Mouse (Mus musculus) kidney, postnatal 4 days (tissue): ENCODE results near the gene Mrpl2.

Experiments
- DNase-seq, 2 experiments: peaks; one replicate each; pipeline ENCODE4 v3.0.0; 2021; ENCODE audit warnings: mixed read lengths in 2 of 2

Gene Mrpl2

DNA sequence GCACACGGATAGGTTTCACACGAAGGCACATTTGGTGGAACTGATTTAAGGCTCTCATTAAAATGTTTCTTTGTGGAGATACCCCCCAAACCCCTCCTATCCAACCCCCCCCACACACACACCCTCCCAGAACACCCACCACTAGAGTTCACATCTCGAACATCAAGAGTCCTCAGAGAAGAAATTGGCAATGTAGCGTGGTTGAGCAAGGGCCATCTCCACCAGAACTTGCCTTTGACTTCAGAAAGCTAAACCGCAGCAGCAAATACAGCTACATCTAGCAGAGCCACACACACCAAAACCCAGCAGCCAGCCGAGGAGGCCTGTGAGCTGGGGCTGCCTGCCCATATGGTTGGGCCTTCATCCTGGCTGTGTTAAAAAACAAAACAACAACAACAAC, 18.6 kb upstream of the Mrpl2 start:
- DNase-seq = no peak

DNA sequence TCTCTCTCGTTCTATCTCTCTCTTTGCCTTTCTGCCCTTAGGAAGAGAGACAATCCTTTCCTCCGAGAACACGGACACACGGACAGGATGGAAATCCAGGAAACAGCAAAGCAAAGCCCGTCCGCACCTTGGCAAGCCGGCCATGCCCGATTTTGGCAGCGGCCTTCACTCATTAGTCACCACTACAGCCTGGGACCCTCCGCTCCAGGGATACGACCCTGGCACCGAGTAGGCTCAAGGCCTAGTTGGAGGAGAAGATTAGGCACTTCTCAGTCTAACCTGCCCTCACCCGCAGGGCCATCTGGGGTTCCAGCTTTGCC, 17.6 kb upstream of the Mrpl2 start:
- DNase-seq = no peak

DNA sequence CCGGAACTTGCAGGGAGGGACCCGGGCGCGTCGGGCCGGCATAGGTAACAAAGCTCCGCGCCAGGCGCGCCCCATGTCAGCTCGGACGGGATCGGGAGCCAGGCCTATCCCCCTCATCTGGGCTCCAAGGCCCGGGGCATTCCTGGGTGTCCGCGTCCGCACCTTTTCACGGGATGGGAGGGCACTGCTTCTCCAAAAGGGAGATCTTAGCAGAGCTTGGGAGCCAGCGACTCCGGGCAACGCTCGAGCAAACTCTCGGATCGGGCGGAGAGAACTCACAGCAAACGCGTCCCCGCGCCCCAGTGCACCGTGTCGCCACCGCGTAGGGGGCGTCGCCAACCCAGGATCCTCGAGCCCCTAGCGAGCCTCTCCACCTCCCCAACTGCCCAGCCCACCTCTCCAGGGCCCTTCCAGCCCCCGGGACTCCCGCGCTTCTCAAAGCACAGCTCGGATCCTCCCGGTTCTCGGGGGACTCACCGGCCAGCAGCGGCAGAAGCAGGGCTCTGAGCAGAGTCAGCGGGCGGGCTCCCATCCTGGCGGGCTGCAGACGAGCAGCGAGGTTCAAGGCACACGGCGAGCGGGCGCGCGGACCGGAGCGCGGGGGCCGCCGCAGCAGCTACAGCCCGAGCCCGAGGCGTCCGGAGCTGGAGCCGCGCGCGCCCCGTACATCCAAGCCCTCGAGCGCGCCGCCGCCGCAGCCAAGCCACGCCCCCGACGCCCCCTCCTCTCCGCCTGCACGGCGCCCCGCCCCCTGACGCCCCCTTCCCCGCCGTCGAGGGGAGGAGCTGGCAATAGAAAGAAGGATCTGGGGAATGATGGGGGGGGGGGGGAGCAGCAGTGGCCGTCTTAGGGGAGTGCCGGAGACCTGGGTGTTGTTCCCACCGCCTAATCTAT, 17.0 kb upstream of the Mrpl2 start, which contains the start of gene Ptk7:
Gene Ptk7 (minus strand): TSS at position 714 of the 894 bp plus-strand sequence.
- DNase-seq = peak; percentile 97

DNA sequence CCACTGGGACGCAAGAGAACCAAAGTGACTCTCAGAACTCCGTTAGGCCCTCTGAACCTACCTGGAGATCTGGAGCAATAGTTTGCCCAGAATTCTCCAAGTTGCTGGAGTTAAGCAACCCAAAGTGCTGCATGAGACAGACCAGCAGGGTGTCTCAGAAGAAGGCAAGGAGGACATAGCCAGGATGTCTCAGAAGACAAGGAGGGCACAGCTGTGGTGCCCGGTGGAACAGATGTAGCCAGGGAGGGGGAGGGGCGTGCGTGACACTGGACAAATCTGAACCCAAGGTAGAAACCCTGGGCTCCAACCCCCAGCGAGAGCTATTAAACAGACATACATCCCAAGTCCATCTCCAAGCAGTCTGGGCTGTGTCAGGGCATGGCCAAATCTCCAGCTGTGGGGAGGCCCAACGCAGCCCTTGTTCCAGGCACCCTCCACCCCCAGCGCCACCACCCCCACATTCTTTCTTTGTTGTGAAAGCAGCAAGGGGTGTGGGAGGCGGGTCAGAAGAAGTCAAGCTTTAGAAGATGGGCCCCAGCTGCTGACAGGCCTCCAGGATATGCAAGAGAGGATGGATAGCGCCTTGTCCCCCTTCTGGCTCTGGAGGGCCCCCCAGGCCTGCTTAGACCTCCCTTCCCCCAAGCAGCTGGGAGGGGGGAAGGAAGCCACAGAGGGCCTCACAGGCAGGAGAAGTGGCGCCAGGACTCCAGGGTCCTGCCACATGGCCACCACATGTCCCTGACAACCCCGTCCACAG, 16.2 kb upstream of the Mrpl2 start:
- DNase-seq = peak; percentile 88 to 93

DNA sequence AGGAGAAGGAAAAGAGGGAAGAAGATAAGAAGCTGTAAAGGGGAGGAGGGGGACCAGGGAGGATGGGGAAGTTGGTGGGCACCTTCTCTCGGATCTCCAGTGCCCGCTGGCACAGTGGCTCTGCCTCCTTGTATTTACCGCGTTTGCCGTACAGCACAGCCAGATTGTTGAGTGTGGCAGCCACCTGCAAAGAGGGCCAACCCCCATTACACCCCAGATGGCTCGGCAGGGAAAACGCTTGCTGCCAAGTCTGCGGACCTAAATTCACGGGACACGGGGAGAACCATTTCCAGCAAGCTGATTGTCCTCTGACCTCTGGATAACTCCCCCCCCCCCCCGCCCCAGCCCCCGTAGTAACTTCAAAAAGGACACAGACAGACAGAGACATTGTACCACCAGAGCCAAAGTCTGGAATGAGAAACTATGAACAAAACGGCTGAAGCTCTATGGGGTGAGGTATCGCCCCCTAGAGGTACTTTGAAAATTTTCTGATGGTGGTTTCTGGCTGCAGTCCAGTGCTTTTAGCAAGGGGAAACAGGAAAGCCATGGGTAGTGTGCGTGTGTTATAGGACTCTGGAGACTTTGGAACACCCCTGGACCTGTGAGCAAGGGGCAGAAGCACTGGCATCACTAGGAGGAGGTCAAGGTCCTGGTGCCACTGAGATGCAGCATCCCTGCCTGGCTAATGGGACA, 9.1 kb upstream of the Mrpl2 start:
- peak; percentile 65 to 79 for DNase-seq

DNA sequence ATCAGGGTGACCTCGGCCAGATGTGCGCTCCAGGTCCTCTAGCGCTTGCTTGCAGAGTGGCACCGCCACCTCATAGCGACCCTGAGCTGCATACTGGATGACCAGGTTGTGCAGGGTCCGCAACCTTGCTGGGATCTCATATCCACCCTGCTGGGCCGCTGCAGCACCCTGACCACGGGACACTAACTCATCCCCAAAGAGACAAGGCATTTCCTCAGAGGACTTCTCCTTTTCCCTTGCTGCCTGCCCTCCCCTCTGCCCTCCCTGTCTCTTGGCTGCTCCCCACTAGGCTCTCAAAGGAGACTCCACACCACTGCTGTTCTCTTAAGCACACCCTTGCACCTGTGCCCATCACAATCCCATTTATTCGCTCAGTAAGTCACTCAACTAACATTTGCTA, 6.1 kb upstream of the Mrpl2 start:
- no peak for DNase-seq

DNA sequence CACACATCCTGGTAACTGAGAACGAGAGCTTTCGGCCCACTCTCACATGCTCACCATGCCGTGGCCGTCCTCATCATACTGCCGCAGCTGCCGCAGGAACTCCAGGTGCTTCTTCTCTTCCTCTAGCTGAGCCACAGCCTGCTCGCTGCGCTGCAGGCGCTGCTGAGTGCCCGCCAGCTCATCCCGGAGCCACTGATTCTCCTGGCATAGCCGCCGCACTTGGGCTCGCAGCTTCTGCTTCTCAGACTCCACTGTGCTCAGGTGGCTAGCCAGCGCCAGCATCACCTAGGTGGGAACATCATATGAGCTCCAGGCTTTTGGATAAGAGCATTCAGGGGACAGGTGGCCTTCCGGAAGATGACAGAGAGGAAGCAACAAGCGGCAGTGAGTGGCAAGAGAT, 4.0 kb upstream of the Mrpl2 start:
- no peak for DNase-seq

DNA sequence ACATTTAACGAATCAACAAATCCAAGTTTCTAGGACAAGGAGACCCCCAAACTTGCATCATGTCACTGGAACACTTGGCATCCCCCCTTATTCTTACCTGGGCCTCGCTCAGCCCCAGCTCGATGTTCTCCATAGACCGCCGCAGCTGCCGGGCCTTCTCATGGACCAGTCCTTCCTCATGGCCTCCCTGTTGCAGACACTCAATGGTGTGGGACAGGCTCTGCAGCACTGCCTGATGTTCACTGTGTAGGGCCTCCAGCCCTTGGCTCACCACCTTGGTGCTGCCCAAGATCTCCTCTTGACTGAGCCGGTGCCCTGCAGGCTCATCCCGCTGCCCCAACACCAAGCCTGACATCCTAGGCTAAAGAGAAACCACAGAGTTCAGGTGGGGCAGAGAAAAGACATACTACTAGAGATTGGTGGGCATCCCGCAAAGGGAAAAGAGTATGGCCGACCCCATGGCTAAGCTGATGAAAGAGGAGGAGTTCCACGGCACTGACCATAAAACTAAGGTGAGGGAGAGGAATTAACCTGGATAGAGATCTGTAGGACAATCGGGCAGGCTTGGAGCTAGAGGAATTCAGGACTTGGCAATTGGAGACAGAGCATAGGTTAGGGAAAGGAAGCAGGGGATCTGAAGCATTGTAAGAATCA, 1.8 kb upstream of the Mrpl2 start:
- no peak for DNase-seq

DNA sequence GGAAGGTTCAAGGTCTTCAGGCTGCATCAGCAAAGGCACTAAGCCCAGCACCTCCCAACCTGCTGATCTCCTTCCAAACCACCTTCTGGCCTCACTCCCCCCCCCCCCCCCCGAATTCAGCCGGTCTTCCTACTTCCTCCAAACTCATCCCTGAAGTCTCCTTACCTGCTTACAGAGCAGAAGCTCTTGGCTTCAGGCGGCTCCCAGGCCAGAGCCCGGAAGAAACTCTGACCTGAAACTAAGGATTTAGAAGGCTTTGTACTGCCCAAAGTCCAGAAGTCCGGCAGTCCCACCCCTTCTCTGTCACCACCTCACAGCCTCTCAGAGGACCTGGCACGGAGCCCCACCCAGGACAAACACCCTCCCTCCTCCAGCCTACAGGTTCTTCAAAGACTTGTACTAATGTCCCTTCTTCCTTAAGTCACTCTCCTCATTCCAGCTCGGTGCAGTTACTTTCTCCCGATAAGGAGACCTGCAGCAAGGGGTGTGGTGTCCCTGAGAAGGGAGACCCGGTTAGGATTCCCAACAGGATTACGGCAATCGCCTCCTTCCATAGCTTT, 1.0 kb upstream of the Mrpl2 start:
- DNase-seq = peak; percentile 71 to 83

DNA sequence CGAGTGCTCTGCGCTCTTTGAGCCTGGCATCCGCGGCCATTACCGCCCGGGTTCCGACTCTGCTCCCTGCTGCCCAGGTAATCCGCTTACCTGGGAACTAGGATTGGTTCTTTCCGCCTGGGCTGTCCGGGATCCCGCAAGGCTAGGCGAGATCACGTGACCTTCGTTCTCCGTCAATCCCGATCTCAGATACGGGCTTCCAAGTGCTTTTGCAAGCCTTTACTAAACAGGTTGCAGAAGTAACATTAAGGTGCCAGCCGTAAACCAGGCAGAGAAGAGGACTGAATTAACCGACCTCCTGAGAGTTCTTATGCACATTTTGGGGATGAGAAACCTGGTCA, 263 bp downstream of the Mrpl2 start:
- DNase-seq = no peak

DNA sequence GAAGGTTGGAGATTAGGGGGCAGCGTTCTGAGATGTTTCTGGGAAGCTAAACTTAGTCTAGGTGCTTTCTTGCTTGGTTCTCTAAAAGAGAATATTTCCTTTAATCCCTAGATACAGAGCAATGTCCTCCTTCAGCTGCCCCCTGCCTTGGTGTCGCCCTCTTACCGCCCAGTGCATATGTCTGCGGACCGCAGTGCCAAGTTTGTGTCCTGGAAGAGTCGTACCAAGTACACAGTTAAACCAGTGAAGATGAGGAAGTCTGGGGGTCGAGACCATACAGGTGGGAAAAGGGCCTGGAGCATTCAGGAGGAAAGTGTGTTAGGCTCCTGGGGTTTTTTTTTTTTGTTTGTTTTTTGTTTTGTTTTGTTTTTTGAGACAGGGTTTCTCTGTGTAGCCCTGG, 1.2 kb downstream of the Mrpl2 start:
- DNase-seq = no peak

DNA sequence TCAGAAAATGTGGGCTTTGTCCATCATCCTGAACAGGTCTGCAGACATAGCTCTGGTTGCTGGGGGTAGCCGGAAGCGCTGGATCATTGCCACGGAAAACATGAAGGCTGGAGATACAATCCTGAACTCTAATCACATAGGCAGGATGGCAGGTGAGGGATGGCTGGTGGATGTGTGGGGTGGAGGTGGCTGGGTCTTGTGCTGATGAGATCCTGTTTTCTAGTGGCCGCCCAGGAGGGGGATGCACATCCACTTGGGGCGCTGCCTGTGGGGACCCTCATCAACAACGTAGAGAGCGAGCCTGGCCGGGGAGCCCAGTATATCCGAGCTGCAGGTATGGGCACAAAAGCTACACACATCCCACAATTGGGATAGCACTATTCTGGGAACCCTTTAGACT, 2.4 kb downstream of the Mrpl2 start:
- no peak for DNase-seq

DNA sequence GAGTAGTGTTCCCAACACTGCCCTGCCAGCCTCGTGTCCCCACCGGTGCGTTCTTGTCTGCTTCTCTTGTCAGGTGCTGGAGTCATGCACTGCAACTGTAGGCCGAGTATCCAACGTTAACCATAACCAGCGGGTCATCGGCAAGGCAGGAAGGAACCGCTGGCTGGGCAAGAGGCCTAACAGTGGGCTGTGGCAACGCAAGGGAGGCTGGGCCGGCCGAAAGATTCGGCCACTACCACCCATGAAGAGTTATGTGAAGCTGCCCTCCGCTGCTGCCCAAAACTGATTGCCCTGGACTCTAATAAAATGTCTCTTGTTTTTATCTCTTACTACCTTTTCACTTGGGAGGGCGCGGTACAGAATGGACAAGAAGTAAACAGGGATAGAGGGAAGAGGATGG, 3.8 kb downstream of the Mrpl2 start:
- peak; percentile 45 to 62 for DNase-seq

DNA sequence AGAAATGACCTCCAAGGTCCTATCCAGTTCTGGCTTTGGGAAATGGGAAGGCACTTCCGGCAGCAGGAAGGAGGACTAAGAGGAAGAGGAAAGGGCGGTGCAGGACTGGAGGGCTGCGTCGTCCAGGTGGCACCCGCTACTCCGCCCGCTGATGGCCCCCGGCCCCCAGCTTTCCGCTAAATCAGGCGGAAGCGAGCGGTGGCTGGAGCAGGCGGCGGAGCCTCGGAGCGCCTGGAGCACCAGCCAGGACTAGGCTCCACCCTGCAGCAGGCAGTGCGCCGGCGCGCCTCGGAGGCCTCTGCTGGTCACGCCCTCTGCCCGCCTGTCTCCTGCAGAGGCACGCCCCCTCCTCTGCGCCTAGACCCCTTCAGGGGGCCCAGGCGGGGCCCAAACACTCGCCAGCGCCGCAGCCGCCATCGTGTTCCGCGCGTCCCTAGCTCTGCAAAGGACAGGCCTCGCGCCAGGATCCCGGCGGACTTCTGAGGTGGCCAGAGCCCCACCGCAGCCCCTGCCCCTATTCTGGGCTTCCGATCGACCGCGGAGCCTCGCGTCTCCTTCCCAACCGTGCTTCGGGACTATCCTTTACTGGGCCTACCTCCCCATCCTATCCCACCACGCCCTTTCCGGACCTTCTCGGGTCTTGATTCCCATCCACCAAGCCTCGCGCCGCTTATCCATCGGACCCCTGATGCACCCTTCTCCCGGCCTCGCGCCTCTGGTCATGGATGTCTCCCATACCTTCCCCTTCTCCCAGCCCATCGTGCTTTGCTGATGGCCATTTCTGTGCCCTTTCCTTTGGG, 4.4 kb downstream of the Mrpl2 start, which contains the start of gene Cul7:
Gene Cul7 (plus strand): TSS at position 106 of the 800 bp plus-strand sequence.
- peak; percentile 95 to 98 for DNase-seq

DNA sequence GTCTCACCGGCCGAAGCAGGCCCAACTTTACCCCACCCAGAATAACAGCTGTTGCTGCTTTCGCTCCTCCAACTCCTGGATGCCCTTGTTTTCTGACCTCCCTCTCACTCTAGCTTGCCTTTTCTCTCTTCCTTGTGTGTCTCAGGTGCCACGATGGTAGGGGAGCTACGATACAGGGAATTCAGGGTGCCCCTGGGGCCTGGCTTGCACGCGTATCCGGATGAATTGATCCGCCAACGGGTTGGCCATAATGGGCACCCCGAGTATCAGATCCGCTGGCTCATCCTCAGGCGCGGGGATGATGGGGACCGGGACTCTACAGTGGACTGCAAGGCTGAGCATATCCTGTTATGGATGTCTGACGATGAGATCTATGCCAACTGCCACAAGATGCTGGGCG, 5.3 kb downstream of the Mrpl2 start:
- peak in 1 of 2 experiments; percentile 31 for DNase-seq

DNA sequence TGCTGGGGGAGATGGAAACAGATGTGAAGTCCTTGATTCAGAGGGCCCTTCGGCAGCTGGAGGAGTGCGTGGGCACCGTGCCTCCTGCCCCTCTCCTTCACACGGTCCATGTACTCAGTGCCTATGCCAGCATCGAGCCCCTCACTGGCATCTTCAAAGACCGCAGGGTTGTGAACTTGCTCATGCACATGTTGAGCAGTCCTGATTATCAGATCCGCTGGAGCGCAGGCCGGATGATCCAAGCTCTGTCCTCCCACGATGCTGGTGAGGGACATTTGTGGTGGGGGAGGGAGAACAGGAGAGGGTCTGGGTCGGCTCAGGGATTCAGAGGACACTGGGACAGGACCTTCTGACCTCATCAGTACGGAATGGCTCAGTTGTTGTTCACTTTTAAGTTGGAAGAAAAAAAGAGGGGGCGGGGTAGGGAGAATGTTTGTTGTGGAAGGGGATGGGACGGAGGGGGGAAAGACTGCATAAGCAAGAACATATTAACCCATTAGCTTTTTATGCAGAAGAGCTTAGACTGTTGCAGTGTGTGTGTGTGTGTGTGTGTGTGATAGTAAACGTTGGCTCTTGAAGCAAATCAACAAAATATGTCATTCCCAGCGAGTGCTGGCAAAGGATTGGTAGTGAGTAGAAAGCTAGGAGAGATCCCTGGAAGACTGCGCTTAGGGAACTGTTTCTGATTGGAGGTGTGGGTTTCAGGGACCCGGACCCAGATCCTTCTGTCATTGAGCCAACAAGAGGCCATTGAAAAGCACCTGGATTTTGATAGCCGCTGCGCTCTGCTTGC, 5.9 kb downstream of the Mrpl2 start:
- DNase-seq = peak in 1 of 2 experiments; percentile 52

DNA sequence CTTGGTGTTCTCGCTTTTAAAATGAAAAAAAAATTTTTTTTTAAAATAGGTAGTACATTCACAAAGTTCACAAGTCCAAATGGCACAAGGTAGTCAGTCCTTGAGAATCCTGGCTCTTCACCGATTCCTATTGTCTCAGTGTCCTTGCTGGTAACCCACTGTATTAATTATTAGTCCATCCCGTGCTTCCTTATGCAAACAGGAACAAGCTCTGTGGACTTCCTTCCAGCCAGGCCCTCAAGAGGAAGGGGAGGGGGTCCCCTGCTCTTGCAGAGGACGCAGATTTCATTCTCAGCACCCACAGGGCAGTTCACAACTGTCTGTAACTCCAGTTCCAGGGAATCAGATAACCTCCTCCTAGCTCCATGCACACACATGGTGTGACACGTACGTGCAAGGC, 10.0 kb downstream of the Mrpl2 start:
- no peak for DNase-seq

DNA sequence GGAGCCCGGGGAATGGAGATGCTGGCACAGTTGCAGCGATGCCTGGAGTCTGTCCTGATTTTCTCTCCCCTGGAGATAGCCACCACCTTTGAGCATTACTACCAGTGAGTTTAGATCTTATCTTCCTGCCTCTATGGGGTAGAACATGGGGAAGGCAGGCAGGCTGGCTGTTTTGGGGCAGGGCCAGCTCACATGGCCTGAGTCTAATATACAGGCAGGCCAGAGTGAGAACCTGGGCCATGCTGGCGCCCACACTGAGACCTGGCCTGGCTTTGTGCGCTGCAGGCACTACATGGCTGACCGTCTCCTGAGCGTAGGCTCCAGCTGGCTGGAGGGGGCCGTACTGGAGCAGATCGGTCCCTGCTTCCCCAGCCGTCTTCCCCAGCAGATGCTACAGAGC, 15.3 kb downstream of the Mrpl2 start:
- no peak for DNase-seq

DNA sequence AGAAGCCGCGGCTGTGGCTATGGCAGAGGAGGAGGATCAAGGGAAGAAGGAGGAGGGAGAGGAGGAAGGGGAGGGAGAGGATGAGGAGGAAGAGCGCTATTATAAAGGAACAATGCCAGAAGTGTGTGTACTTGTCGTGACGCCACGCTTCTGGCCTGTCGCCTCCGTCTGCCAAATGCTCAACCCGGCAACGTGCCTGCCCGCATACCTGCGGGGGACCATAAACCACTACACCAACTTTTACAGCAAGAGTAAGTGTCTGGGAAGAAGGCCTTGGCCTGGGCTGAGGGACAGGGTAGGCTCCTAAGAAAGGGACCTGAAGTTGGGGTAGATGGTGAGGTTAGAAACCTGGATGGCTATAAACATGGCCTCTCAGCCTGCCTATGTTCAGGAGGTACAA, 16.0 kb downstream of the Mrpl2 start:
- no peak for DNase-seq

DNA sequence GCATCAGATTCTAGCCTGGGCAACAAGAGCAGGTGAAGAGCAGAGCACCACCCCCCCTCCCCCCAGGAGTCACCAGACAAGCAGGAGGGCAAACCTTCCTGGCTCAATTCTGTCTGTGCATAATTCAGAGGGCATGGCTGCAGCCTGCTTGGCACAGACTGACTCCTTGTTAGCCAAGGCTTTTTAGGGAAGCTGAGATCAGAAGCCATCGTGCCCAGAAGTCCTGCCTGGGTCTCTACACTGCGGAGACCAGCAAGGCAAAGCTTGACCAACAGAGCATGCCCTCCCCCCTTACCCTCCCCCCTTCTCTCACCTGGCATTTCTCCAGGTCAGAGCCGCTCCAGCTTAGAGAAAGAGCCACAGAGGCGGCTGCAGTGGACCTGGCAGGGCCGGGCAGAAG, 16.7 kb downstream of the Mrpl2 start:
- DNase-seq = peak; percentile 56 to 59

DNA sequence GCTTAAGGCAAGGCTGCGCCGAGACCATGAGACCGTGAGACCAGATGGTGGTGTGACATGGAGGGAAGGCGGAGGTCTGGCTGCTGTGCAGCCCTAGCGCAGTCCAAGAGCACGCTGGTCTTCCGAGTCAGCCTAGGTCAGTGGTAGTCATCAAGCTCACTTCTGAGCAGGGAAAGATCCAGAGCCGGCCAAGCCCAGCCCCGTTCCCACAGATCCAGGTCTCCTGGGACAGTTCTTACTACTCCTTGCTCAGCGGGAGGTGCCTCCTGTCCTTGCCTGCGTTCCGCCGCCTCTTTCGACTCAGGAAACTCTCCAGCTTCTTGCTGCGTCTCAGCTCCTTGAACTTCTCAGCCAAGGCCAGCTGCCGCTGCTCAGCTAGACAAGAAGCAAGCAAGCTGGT, 21.7 kb downstream of the Mrpl2 start:
- peak in 1 of 2 experiments; percentile 43 for DNase-seq
